Mouse (Mus musculus): ENCODE measurements around the gene Mllt1.

Mllt1 gene

DNA sequence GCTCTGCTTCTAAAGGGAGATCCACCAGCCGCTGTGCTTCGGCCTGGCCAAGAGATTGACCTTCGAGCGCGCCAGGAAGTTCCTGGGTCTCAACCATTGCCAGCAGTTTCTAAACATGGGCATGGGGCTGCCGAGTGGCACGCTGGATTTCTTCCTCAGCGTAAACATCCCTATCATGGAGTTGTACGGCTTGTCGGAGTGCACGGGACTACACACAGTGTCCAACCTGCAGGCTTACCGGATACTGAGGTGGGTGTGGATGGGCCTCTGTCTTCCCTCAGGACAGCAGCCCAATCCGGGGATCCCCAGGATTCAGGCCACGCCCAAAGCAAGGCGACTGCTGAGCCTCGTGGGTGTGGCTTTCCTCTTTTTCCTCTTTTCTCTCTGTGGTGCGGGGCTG lies 51.6 kb downstream of the Mllt1 start:
- DNase-seq (ENCODE audit: low read depth, low spot score): no peak

DNA sequence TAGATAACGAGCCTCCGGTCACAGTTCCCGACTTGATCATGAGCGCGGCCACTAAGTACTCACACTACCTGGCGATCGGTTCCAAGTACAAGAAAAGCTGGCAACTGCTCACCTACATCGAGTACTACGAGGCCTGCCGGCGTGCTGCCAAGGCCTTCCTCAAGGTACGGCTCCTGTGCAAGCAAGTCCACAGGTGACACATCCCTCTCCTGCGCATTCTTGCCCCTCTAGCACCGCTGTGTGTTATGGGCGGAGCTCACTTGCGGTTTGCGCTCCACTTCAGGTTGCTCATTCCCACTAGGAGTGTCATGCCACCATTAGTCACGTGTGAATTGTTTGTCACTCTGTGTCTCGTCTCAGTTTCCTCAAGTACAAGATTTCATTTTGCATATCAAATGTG lies 57.8 kb downstream of the Mllt1 start:
- no peak for DNase-seq (ENCODE audit: low read depth, low spot score)

DNA sequence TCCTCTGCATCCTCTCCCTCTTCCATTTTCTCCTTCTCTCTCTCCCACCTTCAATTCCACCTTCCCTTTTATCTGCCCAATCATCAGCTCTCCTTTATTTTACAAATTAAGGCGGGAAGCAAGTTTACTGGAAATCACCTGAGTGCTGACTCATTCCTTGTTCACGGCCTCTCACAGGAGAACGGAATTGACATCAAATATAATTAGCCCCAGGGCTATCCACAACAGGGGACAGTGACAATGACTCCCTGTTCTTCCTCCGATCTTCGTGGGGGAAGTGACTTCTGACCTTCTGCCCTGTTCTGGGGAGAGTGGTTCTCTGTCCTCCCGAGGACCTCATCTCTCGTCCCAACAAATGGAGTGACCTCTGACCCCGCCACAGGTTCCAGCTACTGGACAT lies 58.2 kb downstream of the Mllt1 start:
- DNase-seq (ENCODE audit: low read depth, low spot score): no peak

DNA sequence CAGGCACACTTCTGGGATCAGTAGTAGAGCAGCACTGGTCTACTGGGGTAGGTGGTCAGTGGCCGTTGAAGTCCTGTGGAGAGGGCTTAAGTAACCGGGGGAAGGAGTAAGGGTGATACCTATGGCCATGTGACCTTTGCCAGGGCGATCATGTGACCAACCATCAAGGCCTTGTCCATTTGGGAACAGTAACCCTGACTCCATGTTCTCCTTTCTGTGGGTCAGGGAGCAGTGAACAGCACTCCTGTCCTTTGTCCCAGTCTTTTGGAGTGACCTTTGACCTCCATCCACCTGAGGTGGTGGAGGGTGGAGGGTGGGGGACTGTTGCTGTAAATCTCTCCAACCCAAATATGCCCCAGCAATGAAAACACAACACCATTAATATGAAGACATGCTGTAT lies 58.8 kb downstream of the Mllt1 start:
- no peak for DNase-seq (ENCODE audit: low read depth, low spot score)

DNA sequence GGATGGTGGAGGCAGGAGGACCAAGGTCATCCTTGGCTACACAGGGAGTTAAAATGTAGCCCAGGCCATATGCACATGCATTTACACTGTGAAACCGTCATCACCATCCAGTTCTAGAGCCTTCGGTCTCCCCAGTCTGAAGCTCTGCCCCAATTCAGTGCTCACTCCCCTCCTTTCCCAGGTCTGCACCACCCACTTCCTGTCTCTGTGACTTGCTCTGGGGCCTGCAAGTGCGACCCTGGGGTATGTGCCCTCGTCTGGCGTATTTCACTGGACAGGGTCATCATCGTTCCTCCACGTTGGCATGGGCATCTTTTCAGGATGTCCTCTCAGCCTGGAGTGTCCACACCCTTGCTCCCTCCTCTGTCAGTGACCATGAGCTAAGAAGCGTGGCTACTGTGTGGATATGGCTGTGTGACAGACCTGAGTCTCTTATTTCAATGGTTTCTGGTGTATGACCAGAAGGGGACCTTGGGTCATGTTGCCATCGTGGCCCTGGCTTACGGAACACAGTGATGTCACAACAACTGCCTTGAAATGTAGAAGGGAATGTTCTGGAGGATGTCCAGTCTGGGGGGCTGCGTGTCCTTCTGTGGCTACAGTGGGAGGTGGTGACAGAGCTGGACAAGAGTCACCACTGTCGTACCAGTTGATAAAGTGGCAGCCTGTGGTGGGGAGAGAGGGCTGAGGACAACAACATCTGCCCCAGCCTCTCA lies 60.1 kb downstream of the Mllt1 start, which contains the start of gene 1700061G19Rik:
TSS of gene 1700061G19Rik (plus strand) at position 542 of the 716 bp plus-strand sequence.
- no peak for DNase-seq (ENCODE audit: low read depth, low spot score)

DNA sequence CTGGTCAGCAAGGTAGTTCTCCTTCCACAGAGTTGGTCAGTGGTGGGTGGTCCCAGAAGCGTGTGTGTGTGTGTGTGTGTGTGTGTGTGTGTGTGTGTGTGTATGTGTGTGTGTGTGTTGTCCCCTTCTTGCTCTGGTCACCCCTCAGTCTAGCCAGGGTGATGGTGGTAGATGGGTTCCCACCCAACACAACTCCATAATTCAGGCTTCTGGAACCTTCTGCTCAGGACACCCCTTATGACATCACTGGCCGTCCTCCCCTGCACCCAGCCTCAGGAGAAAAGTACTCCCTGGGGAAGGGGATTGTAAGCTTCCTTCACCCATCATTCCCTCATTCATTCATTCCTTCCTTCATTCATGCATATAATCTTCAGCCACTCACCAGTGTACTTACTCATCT lies 61.0 kb downstream of the Mllt1 start, which contains the start of gene Acsbg2:
TSS of gene Acsbg2 (minus strand) at position 211 of the 400 bp plus-strand sequence.
- DNase-seq (ENCODE audit: low read depth, low spot score): no peak

DNA sequence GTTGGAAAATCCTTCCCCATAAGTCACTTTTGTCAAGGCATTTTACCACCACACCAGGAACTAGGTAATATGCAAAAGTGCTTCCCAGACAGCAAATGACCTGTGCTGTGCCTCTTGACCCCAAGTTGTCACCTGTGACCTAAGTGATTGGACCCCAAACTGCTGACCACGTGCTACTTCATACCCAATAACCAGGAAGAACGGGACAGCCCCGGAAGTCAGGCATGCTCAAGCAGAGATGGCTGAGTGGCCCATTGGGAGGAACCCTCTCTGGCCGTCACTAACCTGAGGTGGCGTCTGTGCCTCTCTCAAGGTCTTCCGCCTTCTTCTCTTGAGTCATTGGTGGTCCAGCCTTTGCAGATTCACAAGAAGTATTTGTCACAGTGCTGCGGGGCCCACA lies 62.7 kb downstream of the Mllt1 start:
- DNase-seq (ENCODE audit: low read depth, low spot score): no peak

DNA sequence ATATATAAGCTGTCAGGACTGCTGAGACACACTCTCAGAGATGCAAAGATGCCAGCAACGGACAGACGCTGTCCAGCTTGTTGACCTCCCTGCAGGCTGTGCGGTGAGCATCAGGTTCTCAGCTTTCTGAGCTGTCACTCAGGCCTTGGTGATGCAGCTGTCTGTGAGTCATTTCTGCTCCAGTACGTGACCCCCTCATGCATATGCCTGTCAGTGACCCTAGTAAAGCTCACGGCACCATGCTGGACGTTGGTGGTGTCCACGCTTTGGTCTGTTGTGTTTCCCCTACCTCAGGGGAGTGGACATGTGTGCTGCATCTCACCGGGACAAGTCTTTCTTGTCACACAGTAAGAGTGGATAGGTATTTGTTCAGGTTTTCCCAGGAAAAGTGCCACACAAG lies 63.4 kb downstream of the Mllt1 start:
- DNase-seq (ENCODE audit: low read depth, low spot score): no peak

DNA sequence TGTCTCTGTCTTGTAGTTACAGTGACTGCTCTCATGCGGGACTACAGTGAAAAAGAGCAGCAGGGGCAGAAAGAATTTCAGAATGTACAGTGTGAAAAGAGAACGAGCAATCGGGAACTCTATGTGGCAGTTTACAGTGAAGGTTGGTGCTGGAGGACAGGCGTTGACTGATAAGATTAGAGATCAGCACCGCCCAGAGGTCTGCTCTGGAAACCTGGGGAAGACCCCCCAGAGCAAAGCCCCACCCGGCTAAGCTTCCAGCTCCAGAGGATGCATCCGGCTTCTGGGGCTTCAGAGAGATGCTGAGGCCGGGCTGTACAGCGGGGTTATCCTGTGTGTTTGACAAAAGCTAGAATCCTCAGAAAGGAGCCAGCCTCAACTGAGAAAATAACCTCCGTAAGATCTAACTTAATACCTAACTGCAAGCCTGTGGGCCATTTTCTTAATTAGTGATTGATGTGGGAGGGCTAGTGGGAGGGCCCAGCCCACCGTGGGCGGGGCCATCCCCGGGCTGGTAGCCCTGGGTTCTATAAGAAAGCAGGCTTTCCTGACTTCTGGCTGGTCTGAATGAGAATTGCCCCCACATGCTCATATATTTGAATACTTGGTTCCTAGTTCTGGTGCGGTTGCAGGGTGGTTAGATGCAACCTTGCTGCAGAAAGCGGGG lies 64.8 kb downstream of the Mllt1 start:
- DNase-seq (ENCODE audit: low read depth, low spot score): no peak

DNA sequence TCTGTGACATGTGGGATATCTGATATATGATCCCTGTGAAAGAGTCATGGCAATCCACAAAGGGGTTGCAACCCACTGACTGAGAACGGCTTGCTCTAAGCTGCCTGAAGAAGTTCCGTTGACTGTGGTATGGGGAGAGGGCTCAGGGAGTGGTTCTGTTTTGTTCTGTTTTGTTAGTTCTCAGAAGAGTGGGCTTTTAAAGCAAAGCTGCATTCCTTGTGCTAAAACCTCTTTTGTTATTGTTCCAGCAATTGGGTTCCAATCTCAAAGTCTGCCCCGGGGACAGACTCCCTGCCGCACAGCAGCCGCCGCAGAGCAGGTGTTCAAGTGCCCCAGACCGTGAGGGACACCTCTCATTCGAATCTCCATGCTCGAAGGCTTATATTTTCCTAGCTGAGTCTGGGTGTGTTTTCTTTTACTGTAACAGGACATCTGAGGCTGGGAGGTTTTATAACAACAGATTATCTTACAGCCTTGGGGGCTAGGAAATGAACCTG lies 65.7 kb downstream of the Mllt1 start:
- no peak for DNase-seq (ENCODE audit: low read depth, low spot score)

DNA sequence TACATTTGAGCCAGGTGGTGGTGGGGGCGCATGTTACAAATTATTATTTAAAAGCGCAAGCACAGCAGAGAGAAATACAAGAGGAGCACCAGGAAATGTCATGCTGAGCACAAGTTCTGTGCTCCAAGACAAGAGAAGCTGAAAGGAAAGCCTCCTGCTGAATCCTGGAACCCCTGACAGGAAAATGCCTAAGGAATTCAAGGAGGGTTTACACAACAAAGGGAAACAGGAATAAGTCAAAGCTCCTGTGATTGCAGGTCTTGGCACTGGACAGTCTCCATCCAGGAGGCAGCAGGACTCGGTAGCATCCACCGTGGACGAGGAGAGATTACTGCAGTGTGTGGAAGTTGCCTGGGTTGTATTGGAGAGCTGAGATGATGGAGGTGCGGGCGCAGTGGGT lies 69.1 kb downstream of the Mllt1 start:
- DNase-seq (ENCODE audit: low read depth, low spot score): no peak

DNA sequence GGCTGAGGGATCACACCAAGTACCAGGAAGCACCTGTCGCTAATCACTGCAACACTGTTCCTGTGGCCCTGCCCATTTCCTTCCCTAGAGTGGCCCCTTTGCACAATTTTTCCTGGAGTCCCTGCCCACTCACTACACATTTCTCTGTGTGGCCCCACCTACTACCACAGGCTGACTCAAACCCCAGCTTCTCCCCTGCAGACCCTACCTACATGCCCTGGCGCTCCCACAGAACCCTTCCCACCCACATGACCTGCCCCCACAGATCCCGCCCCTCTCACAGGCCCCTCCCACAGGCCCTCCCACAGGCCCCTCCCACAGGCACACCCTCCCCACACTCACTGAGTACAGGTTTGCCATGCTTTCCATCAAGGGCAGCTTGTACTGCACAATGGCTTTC lies 74.0 kb downstream of the Mllt1 start:
- DNase-seq (ENCODE audit: low read depth, low spot score): no peak

DNA sequence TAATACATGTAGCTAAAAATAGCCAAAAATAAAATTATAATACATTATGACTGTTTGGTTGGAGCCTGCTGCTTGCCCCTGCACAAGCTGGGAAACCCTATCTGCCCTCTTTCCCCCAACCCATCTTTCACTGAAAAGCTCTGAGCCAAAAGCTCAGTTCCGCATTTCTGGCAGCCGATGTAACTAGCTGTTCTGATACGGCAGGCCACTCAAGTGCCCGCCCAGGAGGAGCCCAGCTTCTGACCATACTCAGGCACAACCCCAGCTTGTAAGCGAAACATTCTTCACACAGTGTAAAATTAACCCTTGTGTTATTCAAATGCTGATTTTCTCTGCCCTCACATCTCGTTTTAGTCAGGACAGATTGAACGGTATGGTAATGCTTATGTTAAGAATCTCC lies 76.3 kb downstream of the Mllt1 start:
- DNase-seq (ENCODE audit: low read depth, low spot score): no peak

DNA sequence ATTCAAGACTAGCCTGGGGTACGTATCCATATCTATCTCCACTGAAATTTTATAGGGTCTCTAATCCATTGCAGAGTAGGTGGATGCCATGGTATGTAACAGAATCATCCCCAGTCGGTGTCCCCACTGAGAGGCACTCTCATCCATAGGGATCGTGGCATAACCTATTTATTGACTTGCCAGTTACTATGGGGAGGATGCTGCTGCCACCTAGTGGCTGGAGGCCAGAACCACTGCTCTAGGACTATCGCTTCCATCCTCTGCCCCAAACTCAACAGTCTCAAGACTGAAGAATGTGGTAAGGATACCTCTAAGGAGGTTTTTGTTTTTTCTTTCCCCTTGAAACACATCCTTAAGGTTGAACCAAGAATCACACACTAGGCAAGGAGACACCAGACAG lies 77.0 kb downstream of the Mllt1 start:
- DNase-seq (ENCODE audit: low read depth, low spot score): peak; percentile 70

DNA sequence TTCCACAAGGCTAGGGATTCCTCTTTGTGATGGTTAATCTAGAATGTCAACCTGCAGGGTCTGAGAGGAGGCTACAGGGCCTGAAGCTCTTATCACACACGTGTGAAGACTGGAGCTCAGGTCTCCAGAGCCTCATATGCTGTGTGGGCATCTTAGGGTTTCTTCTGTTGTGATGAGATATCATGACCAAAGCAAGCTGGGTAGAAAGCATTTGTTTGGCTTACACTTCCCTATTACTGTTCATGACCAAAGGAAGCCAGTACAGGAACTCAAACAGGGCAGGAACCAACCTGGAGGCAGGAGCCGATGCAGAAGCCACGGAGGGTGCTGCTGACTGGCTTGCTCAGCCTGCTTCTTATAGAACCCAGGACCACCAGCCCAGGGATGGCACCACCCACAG lies 79.8 kb downstream of the Mllt1 start:
- no peak for DNase-seq (ENCODE audit: low read depth, low spot score)

DNA sequence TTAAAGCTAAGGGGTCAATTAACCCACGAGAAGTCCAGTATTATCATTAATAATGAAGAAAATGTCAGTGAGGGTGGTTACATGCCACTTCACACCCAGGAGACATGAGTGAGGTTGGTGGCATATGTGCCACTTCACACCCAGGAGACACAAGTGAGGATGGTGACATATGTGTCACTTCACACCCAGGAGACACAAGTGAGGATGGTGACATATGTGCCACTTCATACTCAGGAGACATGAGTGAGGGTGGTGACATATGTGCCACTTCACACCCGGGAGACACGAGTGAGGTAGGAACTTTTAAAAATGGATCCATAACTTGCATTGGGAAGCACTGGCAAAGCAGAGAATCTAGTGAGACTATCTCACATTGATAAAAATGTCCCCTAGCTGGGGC lies 84.0 kb downstream of the Mllt1 start:
- DNase-seq (ENCODE audit: low read depth, low spot score): no peak

DNA sequence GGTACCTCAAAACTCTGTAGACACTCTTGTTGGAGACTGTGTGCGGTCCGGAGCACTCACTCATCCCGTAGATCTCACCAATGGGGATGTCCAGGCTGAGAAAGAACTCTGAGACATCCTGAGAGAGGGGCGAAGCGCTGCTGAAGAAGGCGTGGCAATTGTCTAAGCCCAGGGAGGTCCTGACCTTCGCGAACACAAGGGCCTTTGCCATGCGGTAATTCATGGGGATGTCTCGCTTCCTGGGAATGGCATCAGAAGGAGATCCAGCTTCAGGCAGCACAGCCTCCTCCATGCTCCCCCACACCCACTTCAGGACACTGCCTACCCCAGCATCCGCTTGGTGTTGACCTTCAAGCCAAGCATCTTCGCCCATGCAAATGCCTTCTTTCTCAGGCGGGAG lies 85.5 kb downstream of the Mllt1 start:
- no peak for DNase-seq (ENCODE audit: low read depth, low spot score)

DNA sequence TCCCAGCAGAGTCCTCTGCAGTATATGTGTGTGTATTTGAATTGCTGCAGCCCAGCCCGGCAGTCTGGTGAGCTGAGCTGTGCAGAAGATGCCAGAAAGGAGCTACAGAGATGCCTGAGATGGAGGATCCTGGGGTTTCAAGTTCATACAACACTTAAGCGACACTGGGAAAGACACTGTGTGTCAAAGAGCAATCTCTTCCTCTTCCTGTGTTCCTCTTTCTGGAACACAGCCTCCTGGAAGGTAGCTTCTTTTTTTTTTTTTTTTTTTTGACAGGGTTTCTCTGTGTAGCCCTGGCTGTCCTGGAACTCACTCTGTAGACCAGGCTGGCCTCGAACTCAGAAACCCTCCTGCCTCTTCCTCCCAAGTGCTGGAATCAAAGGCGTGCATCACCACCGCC lies 86.4 kb downstream of the Mllt1 start:
- DNase-seq (ENCODE audit: low read depth, low spot score): no peak

DNA sequence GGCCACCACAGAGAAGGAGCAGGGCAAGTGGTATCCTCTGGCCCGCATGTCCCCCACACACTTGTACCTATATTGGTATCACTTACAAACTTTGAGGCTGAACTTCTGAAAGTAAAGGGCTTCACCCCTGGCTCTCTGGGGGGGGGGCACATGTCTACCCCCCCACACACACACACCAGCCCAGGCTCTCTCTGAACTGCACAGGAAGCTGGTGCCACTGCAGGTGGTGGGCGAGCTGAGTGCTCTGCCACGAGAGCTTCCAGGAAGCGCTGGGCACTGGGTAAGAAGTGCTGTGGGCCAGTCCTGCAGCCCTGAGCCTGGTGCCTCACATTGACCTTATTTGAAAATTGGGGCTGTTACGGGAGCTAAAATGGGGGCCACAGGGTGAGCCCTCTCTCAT lies 91.5 kb downstream of the Mllt1 start:
- no peak for DNase-seq (ENCODE audit: low read depth, low spot score)

Measured in c-Kit-negative CD71-positive TER-119-positive erythroid progenitor cells, embryonic 14.5 days (primary cell).